Mouse (Mus musculus): ENCODE measurements at regions not wholly inside any gene's neighbourhood (a gene's known extent, or its start where the extent isn't known, plus 50 kb on each side); places are given as distances from the start of the nearest gene placed in this dataset.

GRCm38 (mm10) chr2:109016223-109016622, 264.3 kb upstream of the Kif18a start:
- TF ChIP-seq CTCF (IDR thresholded peaks at IDR 0.05; ENCODE audit: borderline replicate concordance, insufficient read depth, low read depth, low read length) (no peak), POLR2A (IDR thresholded peaks at IDR 0.05; ENCODE audit: borderline replicate concordance, insufficient read depth, low read length) (no peak)

Measured in cerebellum, adult 2 months (tissue).